Mouse (Mus musculus): ENCODE measurements around the gene Dnah17.

DNA sequence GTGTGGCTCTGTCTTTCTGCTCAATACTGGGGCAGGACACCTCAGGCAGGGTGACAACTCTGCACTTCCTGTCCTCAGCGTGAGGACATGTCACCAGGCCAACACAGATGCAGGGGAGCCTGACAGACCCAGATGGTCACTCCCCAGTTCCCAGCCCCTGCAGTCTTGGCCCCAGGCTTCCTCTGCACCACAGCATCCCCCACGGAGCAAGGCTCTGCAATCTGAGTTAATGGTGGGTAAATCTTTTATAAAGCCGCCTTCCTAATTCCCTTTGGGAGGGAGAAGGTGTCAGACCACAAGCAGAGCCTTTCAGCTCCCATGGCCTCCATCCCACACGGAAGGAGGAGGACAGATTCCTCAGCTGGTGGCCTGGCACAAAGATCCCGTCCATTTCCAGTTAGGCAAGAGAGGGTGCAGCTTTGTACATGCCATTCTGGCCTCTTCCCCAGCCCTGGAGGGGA, 5.8 kb upstream of the Dnah17 start:
- TF ChIP-seq CTCF (IDR thresholded peaks at IDR 0.05; ENCODE audit: low read depth) (no peak), EP300 (optimal IDR thresholded peaks at IDR 0.05) (no peak)

Data from stomach, postnatal 0 days (tissue).